Mouse (Mus musculus) ES-E14 (cell line): Measurements from ENCODE around the gene Emx1. TPM values are rescaled to one million over a fixed set of nuclear protein-coding genes. Genes with fewer than 3 reads are reported as not detected.
A peak's percentile ranks its signal among the peaks of the same experiment; 100 is the strongest.

Experiments
- DNase-seq: peaks from one replicate; pipeline ENCODE4 v3.0.0-alpha.2; 2013; ENCODE audit warnings: low read depth, low spot score
- H3K27ac ChIP-seq: 2 replicates; pipeline ENCODE4 v1.5.1; 2012; ENCODE audit warnings: low read depth, mild to moderate bottlenecking, low read length, moderate library complexity, mixed read lengths; ENCODE audit not compliant: poor library complexity, insufficient read depth, severe bottlenecking
- H3K36me3 ChIP-seq: 2 replicates; pipeline ENCODE4 v1.6.1; 2012; ENCODE audit warnings: mild to moderate bottlenecking, low read length, moderate library complexity, mixed read lengths; ENCODE audit not compliant: control insufficient read depth, poor library complexity, insufficient read depth, severe bottlenecking
- H3K4me1 ChIP-seq, 2 experiments: fragments of 150-350 bp in 1 of 2; sonication (generic) in 1 of 2; 2 replicates each; pipeline ENCODE4 v1.6.1; 2012; ENCODE audit warnings: low read length in 2 of 2, mild to moderate bottlenecking in 1 of 2, mixed read lengths in 1 of 2; ENCODE audit not compliant: control insufficient read depth in 2 of 2, insufficient read depth in 2 of 2, poor library complexity in 1 of 2
- H3K4me3 ChIP-seq, 2 experiments: fragments of 150-350 bp in 1 of 2; sonication (generic) in 1 of 2; 2 replicates each; pipeline ENCODE4 v1.5.1; 2012; ENCODE audit warnings: low read length in 2 of 2, low read depth in 1 of 2, mild to moderate bottlenecking in 1 of 2, mixed read lengths in 1 of 2; ENCODE audit not compliant: insufficient read depth in 1 of 2, poor library complexity in 1 of 2, severe bottlenecking in 1 of 2
- H3K9ac ChIP-seq: 2 replicates; pipeline ENCODE4 v1.6.1; 2012; ENCODE audit warnings: low read depth, mild to moderate bottlenecking, low read length, mixed read lengths; ENCODE audit not compliant: poor library complexity, insufficient read depth, severe bottlenecking
- H3K9me3 ChIP-seq: fragments of 150-350 bp; sonication (generic); 2 replicates; pipeline ENCODE4 v1.6.1; 2012; ENCODE audit warnings: low read depth, mild to moderate bottlenecking, low read length; ENCODE audit not compliant: control insufficient read depth, insufficient read depth
- CHD2 ChIP-seq: IDR thresholded peaks from 2 replicates; pipeline ENCODE4 v1.6.1; 2014; ENCODE audit warnings: mild to moderate bottlenecking, low read depth, low read length, inconsistent platforms
- HCFC1 ChIP-seq: IDR thresholded peaks from 2 replicates; pipeline ENCODE4 v1.6.1; 2012; ENCODE audit warnings: low read length, inconsistent platforms, borderline replicate concordance; ENCODE audit not compliant: insufficient read depth
- MAFK ChIP-seq: IDR thresholded peaks from 2 replicates; pipeline ENCODE4 v1.6.1; 2014; ENCODE audit warnings: mild to moderate bottlenecking, low read depth, low read length, inconsistent platforms; ENCODE audit not compliant: insufficient read depth
- ZC3H11A ChIP-seq: IDR thresholded peaks from 2 replicates; pipeline ENCODE4 v1.6.1; 2012; ENCODE audit warnings: low read depth, mild to moderate bottlenecking, inconsistent platforms, low read length, borderline replicate concordance
- ZNF384 ChIP-seq: IDR thresholded peaks from 2 replicates; pipeline ENCODE4 v1.6.1; 2012; ENCODE audit warnings: low read depth, low read length, inconsistent platforms
- in situ Hi-C, 2 experiments: fragments of 600-800 bp; cut with MboI; formaldehyde crosslinking; loops; one replicate each; pipeline ENCODE4 v1.15.1; 2025; ENCODE audit warnings: low sequenced_read_pairs in 2 of 2, inconsistent platforms in 1 of 2; ENCODE audit not compliant: unreplicated experiment in 2 of 2
- total RNA-seq: library from RNA; depleted of rRNA; stranded (reverse); fragments of 300-350 nt; gene quantifications from 2 replicates; pipeline ENCODE4 v1.2.3, GENCODE M21; 2012; rRNA removed

Gene Emx1
- total RNA-seq, 1 experiment: not detected

DNA sequence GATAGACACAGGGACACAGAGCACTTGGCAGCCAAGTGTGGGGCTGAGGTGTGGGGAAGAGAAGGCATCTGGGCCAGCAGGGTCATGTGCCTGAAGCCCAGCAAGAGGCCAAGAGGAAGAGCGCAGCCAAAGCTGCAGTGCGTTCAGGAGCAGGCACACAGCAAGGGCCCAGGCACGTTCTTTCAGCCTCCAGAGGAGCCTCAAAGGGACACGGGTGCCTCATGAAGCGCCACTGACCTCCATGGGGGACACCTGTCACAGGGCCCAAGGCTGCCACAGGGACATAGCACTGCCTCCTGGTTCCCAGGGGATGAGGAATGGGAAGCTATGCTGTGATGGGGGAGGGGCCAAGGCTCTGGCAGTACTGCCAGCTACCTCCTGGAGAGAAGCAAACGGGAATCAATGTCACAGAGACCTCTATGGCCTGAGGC, 63.6 kb downstream of the Emx1 start:
- no peaks in the 10 kb centered on the region for H3K9me3 ChIP-seq
- no peaks in the 10 kb centered on the region for H3K36me3 ChIP-seq
- no peak overlapping the region for H3K4me3 ChIP-seq
- no peak overlapping the region for H3K9ac ChIP-seq
- H3K27ac ChIP-seq: no peak overlapping the region
- no peak for DNase-seq
- in situ Hi-C loops: no loop called here
- no peak for TF ChIP-seq HCFC1
- no peak for TF ChIP-seq MAFK
- no peak for TF ChIP-seq ZC3H11A
- no peak for TF ChIP-seq ZNF384
- no peak for TF ChIP-seq CHD2
- H3K4me1 ChIP-seq: peaks cover 1 to 12% of the 10 kb centered on the region in 2 experiments; a peak in 3 of 4 replicates

- TF ChIP-seq CHD2: no peak
- no peak for TF ChIP-seq HCFC1
- TF ChIP-seq ZNF384: no peak
- TF ChIP-seq MAFK: no peak
- no peak for TF ChIP-seq ZC3H11A
- no peaks in the 10 kb centered on the region for H3K9me3 ChIP-seq
- no peak overlapping the region for H3K27ac ChIP-seq
- no peak for DNase-seq
- H3K4me3 ChIP-seq: peak overlapping the region in 1 of 2 experiments; percentile 9; a peak in 1 of 4 replicates
- in situ Hi-C loops: no loop called here
- peaks cover 3 to 14% of the 10 kb centered on the region in 2 experiments for H3K4me1 ChIP-seq
- no peaks in the 10 kb centered on the region for H3K36me3 ChIP-seq
- no peak overlapping the region for H3K9ac ChIP-seq
Measured at GRCm38 (mm10) chr6:85252251-85253058, 65.2 kb downstream of the Emx1 start.

DNA sequence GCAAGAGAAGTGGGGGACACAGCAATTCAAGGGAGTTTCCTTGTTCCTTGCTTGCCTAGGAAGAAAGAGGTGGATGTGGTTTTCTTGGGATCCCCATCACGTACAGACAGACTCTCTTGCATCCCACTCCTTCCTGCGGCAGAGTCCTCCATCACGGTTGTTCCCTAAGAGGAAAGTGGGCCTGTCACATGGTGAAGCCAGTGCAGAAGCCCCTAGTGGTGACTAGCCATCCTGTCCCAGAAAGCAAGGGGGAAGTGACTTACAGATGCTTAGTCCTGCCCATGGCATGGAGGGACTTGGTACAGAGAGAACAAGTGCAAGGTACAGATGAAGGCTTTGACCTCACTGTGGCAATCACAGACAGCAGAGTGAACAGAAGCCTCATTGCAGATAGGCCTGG, 66.0 kb downstream of the Emx1 start:
- TF ChIP-seq MAFK: no peak
- TF ChIP-seq ZNF384: no peak
- no peak for TF ChIP-seq HCFC1
- TF ChIP-seq ZC3H11A: no peak
- TF ChIP-seq CHD2: no peak
- H3K27ac ChIP-seq: no peak overlapping the region
- in situ Hi-C loops: no loop called here

More for the DNA sequence above, 66.0 kb downstream of the Emx1 start:
- H3K9ac ChIP-seq: no peak overlapping the region
- no peaks in the 10 kb centered on the region for H3K36me3 ChIP-seq
- no peaks in the 10 kb centered on the region for H3K9me3 ChIP-seq
- peaks cover 3 to 14% of the 10 kb centered on the region in 2 experiments for H3K4me1 ChIP-seq
- no peak for DNase-seq
- H3K4me3 ChIP-seq: no peak overlapping the region

Other genes starting within 250 kb of the Emx1 start
- 18.1 and 19.8 TPM in 2 replicates for gene Exoc6b, start 117.9 kb upstream of the Emx1 start, total RNA-seq
- 75.3 and 83.0 TPM in 2 replicates for gene Spr, start 49.7 kb upstream of the Emx1 start, total RNA-seq
- 4.9 and 5.8 TPM in 2 replicates for gene Sfxn5, start 146.0 kb downstream of the Emx1 start, total RNA-seq
- 10.7 and 13.4 TPM in 2 replicates for gene Rab11fip5, start 187.2 kb downstream of the Emx1 start, total RNA-seq
- not detected in 2 replicates for gene Noto, start 236.4 kb downstream of the Emx1 start, total RNA-seq
- 94.1 and 125 TPM in 2 replicates for gene Smyd5, start 244.6 kb downstream of the Emx1 start, total RNA-seq